Mouse (Mus musculus): ENCODE measurements at regions not wholly inside any gene's neighbourhood (a gene's known extent, or its start where the extent isn't known, plus 50 kb on each side); places are given as distances from the start of the nearest gene placed in this dataset.

- no peak for DNase-seq
Measured at GRCm38 (mm10) chr12:25320262-25320767, 223.4 kb upstream of the Id2 start.

DNA sequence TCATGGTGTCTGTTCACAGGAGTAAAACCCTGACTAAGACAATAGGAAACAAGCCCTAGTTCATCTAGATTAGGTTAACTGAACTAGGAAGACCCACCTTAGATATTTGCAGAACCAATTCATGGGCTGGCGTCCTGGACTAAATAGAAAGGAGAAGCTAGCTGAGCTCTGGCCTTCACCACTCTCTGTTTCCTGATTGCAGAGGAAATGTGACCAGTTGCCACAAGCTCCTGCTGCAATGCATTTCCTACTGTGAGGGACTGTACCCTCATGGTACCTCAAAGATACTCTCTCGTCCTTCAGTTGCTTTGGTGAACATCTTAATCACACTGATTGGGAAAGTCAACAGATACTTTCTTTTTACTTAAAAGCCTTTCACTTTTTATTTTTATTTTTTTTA is 222.9 kb upstream of the Id2 start:
- DNase-seq, result no peak

DNA sequence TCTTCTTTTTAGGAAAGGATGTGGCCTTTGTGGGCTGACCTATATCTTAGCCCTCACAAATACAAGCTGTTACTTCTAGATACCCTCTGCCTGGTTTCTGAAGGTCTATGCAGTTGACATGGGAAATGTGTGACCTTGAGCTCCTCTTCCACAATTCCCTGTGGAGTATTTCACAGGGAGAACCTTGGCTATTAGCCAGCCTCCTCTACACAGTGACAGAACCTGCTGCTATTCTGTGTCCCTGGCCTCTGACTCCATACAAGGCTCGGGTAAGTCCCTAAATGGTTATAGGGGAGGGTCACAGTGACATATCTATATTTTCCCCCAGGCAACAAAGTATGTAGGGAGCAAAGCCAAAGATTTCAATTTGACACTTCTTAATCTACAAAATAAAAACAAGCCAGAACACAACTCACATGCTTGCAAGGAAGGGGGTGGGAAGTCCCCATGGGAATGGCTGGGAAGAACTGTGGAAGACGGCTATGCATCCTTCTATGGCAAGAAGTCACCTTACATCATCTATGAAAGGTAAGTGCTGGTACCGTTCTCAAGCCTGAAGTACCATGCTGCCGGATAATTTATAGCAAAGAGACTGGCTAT is 221.2 kb upstream of the Id2 start:
- DNase-seq, result peak; percentile 23

DNA sequence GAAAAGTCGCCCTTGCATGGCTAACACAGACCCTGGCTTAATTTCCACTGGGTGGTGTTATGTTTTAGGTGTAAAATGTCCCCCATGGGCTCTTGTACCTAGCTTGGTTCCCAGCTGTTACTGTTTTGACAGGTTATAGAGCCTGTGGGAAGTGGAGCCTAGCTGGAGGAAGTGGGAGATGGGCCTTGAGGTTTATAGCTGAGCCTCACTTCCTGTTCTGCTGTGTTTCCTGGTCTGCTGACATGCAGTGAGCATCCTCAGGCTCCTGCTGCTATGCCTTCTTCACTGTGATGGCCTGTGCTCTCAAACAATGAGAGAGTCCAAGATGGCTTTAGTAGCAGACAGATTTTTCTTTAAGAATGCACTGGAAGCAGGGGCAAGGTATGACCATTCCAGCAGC is 219.0 kb upstream of the Id2 start:
- no peak for DNase-seq

GRCm38 (mm10) chr12:25313212-25313611 is 216.3 kb upstream of the Id2 start:
- no peak for DNase-seq

DNA sequence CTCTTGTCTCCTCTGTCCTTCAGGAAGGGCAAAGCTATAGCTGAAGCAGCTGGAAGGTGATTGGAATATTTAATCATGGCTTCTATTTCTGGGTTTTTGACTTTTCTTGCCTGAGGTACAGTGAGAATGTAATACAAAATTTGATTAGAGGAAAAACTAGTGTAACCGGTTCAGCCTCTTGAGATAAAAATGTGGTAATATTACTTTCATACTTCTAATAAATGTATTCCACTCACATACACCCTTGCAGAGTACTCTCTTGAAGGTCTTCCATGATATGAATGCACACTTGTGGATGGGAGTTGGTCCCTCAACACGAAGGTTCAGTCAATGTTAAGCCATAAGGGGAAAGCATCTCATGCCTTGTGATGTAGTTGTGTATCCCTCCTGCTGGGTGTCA is 215.4 kb upstream of the Id2 start:
- DNase-seq, result no peak

DNA sequence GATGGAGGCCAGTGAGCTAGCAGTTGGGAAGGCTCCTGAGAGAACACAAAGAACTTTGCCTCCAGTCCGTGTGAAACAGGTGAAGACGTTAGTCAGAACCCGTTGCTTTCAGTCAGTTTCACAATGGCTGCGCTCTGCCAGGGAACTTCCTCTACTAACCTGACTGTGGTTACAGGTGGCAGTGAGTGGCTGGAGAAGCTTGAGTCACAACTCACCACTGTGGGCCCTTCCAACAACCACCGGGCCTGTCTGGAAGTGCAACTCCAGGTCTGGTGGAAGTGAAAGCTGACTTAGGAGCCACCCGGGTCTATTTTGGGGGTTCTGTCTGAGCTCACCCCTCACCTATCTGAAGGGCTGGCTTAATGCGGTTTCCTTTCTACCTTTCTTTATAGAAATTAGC is 214.8 kb upstream of the Id2 start:
- no peak for DNase-seq

DNA sequence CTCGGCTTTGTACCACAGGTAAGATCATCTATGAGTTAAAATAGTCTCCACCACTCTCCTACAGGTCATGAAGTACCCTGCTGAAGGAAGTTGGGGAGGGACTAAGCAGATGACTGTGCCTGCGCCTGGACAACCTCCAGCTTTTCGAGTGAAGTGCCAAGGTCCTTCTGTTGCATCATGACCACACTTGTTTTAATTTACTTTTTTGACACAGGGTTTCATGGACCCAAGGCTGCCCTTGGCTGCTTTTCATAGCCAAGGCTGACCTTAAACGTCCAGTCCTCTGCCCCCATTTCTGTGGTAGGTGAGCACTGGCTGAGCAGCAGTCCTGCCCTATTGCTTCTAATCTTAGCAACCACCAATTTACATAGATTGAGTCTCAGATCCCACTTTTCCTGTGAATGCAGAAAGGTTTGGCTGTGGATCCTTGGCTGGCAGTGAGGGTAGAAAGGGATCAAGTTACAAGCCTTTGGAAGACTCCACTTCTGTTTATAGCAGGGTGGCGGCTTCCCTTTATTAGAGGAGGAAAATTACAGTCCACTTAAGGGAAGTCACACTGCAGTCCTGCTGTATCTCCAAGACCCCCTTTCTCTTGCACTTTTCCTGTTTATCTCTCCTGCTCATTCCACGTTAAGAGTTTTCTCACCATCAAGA is 213.5 kb upstream of the Id2 start:
- DNase-seq, result peak; percentile 33

- DNase-seq, result no peak
Measured at GRCm38 (mm10) chr12:25309234-25309633, 212.3 kb upstream of the Id2 start.

DNA sequence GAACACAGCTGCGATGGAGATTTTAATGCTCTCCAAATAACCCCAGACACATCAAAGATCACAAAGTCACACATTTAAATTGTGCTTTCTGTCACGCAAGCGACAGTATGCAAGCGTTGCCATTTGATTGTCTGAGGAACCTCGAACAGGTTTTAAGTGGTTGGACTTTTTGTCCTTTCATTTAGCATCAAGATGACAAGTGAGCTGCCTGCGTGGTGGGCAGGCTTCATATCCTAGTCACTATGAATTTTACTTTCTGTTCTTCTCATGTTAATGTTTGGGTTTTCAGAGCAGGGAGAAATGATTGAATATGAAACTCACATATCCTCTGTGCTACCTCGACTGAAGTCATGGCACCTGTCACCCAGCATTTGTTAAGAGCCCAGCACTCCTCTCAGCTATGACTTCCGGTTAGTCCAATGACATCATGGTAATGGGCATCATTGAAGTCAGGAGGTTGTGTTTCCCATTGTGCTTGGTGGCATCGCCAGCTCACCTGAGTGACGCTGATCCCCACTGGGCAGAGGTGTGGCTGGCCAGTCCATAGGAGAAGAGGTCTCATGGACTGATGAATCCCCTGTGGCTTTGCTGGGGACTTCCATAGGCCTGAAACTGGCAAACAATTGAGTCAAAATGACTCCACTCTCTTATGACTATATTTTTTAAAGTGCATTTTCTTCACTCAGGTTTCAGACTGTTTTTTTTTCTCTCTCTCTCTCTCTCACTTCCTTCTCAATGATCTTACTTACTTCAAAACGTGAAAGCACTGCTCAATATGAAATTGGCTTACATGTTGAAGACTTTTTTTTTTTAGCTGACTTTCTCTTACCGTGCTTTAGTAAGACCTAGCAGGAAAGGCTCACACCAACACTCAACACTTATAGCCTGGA is 209.1 kb upstream of the Id2 start:
- no peak for DNase-seq

- no peak for DNase-seq
Measured at GRCm38 (mm10) chr12:25304820-25305511, 208.0 kb upstream of the Id2 start.

DNA sequence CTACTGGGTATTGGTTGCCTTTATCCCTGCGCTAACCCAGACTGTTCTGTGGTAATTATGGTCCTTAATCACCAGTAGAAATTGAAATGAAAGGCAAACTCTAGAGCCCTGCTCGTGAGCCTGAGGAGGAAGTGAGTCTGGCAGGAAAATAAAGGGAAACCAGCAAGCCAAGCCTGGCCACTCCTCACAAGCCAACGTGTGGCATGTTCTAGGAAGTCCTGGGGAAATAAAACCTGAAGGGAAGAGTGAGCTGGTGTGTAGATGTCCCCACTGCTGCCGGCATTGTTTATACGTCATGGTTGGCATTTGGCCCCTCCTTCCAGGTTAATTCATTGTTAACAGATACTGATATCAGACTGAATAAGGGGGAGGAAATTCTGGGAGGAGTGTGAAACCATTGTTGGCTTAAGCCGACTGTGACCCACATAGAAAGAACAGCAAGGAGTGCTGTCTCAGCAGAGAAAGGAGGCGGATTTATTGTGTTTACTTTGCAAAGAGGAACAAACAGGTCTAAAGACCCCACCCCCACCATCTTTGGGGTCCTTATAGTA is 206.6 kb upstream of the Id2 start:
- DNase-seq, result peak; percentile 27

DNA sequence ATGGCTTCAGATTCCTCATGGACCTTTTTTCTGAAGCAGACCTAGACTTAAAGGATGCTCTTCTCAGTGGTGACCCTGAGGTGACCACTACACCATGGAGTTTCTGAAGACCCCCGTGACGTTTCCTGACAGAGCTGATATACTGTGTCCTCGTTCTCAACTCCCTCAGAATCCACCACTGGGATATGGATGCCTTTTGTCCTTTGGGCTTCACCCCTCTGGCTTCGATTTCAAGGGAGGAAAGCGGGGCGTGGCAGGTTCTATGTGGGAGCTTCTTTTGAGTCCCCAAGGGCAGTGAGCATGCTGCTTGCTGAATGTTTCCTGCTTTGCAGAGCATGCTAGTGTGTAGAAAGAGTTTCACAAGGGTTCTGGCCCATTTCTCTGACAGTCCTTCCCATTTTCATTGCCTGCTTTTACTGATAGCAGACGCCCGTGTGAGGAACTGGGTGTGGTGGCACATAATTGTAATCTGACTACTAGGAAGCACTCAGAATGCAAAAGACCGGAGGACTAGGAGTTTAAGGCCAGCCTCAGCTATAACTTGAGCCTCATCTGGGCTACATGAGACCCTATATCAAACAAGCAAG is 204.0 kb upstream of the Id2 start:
- no peak for DNase-seq

GRCm38 (mm10) chr12:25299603-25300471 is 202.9 kb upstream of the Id2 start:
- no peak for DNase-seq

GRCm38 (mm10) chr12:25298766-25299165 is 201.8 kb upstream of the Id2 start:
- no peak for DNase-seq

DNA sequence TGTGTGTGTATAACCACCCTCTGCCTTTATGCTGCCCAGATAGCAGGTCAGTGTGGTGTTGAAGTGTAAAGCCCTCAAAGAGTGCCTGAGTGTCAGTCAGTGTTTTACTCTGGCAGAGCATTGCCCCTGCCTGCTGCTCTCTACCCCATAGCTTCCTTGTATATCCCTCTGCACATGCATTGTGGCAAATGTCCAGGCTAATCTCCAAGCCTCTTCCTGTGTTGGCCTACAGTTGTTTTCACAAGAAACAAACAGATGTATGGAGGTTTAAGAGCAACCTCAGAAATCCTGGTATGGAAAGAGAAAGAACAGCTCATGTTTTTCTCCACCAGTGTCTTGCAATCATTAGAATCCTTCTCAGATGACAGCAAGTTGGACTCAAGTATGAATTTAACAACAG is 201.0 kb upstream of the Id2 start:
- DNase-seq, result no peak

DNA sequence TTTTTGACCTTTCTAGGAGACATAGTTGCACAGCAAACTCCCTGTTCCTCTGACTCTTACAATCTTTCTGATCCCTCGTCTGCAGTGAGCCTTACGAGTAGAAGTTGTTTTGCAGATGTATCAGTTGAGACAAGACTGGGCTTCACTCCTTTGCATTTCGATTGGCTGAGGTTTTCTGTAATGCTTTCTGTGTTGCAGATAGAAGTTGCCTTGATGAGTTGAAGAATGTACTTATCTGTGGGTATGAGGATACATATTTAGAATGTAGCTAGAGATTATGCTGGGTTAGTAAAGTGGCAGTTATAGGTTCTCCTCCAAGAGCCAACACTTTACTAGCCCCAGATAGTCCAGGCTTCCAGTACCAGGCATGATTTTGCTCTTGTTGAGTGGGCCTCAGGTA is 199.7 kb upstream of the Id2 start:
- DNase-seq, result no peak

GRCm38 (mm10) chr12:25294179-25295025 is 197.5 kb upstream of the Id2 start:
- DNase-seq, result no peak

GRCm38 (mm10) chr12:25293470-25294178 is 196.7 kb upstream of the Id2 start:
- no peak for DNase-seq

- DNase-seq, result no peak
Measured at GRCm38 (mm10) chr12:25289381-25289780, 192.4 kb upstream of the Id2 start.

Measured in kidney, postnatal 14 days (tissue).